Mouse (Mus musculus) mouse trophoblast stem cell (cell line): Measurements from ENCODE around the gene Tprkb.
"Not testable (repeated sequence)": the region's sequence is repeated elsewhere in the genome, so short reads cannot be mapped to it uniquely, and the experiment has no call there.

Experiments used
- in situ Hi-C, 2 experiments: fragments of 300-500 bp; cut with MseI, MboI; formaldehyde crosslinking; loops; 2 replicates in 1 of 2; 3 replicates in 1 of 2; pipeline ENCODE4 v1.15.1; 2025

The Tprkb gene

DNA sequence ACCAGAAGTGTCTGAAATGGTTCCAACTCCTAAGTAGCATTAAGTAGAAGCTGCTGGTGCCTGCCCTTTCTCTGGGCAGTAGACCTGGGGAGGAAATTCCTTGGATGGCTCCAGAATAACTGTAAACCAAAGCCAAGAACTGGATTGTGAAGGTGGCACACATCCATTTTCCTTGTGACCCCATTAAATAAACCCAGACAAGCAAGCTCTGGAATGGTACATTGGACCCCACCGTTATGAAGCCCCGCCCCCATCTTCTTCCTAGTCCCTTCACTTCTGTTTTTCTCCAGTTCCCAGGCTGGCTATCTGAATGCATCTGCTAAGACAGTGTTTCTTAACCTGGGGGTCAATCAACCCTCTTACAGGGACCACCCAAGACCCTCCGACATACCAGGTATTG lies at the start of gene Tprkb:
Tprkb (plus strand) TSS at position 279 of the 400 bp plus-strand sequence.
- in situ Hi-C loops, result loop anchor here in 1 of 2 experiments (25.0 kb wide), 1 partner anchor 274 kb away; no protein-coding TSS in a partner anchor

DNA sequence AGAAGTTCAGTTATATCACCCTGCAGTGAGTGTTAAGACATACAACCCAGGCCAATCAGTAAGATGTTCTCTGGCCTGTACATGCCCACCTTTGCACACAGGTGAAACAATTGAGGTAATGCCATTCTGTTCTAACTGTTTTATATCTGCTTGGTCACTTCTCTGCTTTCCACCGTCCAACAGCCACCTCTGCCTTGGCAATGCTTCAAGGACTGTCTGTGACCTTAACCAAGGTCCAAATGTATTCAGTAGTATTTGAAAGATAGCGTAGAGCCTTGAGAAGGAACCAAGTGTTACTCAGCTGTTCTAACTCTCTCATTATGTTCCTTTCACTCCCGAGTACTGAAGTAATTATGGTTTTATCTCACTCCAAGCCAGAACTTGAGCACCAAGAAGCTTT lies 49.1 kb upstream of the Tprkb start:
- in situ Hi-C loops, result no loop called here

GRCm38 (mm10) chr6:85863136-85863535 lies 48.5 kb upstream of the Tprkb start:
- in situ Hi-C loops, result no loop called here

DNA sequence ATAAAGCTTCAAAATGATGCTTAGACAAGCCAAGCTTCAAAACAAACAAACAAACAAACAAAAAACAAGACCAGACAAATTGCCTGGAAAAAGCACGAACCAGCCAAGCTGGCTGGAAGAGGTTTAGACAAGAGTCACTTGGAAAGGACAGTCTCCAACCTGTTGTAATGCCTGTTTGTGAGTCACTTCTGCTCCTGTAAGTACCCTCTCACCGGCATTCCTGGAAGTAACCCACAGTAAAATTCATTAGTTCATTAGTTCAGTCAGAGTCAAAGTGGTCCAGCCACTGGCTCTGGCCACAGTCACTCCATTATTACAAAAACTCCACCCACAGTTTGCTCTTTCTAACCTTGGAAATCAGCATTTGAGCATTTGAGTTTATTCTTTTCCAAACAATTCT lies 47.8 kb upstream of the Tprkb start:
- in situ Hi-C loops, result no loop called here

DNA sequence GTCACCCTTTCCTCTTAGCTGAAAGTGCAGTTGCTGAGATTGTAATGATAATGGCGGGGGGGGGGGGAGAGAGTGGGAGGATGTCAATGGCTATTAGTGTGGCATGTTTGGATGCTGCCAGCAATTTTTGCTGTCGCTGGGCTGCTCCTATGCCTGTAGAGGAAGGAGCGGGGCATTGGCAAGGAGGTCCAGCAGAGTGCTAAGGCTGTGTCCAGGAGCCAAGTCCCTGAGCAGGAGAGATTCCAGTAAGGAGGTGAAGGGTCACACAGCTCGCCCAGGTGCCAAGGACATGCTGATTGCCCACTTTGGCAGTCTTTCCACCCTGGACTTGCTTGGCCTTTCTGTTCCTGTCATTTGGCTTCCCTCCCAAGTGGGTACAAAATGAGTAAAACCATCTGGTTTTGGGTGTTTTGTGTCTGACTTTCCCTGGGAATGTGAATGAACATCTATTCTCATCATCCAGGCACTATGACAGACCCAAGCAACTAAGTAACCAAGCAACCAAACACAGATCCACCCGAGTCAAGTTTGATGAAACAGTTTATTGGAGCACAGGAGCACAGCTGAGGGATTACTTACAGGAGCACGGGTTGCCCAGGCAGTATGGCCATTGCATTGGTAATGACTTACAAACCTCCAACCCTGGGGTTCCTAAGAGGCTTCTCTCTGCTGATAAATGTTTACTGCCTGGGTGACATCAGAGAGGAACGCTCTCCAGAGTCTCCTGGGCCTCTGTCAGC lies 46.6 kb upstream of the Tprkb start:
- in situ Hi-C loops, result not testable (repeated sequence)

DNA sequence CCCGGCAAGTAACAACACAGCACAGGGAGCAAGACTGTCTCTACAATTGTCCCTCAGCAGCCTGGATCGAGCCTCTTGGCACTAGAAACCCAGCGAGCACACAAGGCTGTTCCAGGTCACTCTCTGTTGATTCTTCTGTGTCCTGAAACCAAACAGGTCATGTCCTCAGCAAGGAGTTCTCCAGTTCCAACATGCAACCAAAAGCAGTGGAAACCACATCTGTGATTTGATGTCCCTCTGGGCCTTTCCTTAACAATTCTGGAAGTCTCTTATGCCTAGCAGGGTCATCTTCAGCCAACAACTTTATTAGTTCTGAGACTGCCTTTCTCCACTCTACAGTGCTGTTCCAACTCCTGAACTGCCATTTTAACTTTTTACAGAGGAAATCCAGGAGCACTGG lies 45.5 kb upstream of the Tprkb start:
- in situ Hi-C loops, result not testable (repeated sequence)

- in situ Hi-C loops, result not testable (repeated sequence)
Observed at GRCm38 (mm10) chr6:85866995-85867394, 44.7 kb upstream of the Tprkb start.

DNA sequence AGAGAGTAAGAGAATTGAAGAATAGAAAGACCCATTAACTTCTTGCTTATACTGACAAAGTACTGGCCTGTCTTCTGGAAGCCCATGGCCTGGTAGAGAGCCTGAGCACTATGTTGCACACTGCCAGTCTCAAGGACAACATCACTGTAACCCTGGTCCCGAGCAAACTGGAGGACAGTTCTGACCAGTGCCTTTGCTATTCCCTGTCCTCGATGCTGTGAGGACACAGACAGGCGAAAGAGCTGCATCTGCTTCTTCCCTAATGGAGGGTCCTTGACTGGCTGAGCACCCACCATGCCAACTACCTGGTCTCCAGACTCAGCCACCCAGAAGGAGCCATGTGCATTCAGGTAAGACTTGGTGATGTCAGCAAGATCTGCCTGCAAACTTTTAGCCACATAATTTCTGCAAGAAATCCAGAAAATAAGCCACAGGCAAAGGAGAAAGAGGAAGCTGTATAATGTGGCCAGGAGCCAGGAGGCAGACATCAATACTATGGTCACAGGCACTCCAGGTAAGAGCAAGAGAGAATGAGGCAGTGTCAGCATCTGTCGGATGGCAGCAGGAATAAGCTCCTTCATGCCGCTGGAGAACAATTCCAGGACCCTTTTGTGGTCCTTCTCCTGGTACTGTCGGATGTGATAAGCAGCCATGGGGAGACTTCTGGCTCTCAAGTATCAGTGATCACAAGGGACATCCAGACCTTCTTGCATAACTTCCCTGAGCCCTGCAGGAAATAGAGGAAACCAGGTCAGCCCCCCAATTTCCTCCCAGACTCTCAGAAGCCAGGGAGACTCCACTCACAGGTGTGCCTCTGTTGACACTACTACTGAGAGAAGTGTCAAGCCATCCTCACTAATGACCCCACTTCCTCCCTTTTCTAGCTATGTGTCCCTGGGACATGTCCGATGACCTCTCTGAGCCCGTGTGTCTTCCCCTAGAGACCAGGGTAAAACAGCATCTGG lies 43.7 kb upstream of the Tprkb start:
- in situ Hi-C loops, result no loop called here

DNA sequence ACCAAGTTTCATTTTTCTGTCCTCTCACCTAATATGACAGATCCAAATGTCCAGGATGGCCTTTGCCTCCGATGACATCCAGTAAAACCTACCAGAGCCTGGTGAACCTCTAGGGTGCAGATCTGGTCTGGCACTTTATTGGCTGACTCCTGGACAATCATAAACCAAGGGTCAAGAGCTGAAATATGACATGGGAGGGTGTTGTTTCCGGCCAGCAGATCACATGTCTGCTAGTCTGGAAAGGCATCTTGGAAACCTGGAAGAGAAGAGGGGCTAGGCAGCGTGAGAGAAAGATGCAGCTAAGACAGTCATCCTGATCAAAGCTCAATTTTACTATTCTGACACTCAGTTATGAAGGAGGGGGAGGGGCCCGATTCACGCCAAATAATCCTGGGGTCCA lies 42.7 kb upstream of the Tprkb start, which contains the start of gene Nat8f2:
Nat8f2 (minus strand) TSS at position 153 of the 400 bp plus-strand sequence.
- in situ Hi-C loops, result not testable (repeated sequence)

- in situ Hi-C loops, result not testable (repeated sequence)
Observed at GRCm38 (mm10) chr6:85883246-85883645, 28.4 kb upstream of the Tprkb start.

- in situ Hi-C loops, result no loop called here
Observed at GRCm38 (mm10) chr6:85884311-85884710, 27.4 kb upstream of the Tprkb start.

- in situ Hi-C loops, result no loop called here
Observed at GRCm38 (mm10) chr6:85888961-85889360, 22.7 kb upstream of the Tprkb start.

GRCm38 (mm10) chr6:85895061-85895648 lies 16.5 kb upstream of the Tprkb start:
- in situ Hi-C loops, result not testable (repeated sequence)

DNA sequence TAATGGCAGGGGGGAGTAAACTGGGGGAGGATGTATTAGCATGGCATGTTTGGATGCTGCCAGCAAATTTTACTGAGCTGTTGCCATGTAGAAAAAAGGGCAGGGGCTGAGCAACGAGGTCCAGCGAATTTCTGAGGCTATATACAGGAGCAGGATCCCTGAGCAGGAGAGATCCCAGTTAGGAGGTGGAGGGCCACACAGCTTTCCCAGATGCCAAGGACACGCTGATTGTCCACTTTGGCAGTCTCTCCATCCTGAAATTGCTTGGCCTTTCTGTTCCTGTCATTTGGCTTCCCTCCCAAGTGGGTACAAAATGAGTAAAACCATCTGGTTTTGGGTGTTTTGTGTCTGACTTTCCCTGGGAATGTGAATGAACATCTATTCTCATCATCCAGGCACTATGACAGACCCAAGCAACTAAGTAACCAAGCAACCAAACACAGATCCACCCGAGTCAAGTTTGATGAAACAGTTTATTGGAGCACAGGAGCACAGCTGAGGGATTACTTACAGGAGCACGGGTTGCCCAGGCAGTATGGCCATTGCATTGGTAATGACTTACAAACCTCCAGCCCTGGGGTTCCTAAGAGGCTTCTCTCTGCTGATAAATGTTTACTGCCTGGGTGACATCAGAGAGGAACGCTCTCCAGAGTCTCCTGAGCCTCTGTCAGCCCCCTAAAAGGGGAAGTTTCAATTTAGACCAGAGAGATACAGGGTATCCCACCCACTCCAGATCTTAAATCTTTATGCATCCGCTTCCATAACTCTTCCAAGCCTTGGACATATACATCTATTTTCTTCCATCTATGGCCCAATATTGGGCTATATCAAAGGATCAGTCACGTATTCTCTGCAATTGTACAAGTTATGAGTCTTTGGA lies 12.8 kb upstream of the Tprkb start:
- in situ Hi-C loops, result not testable (repeated sequence)

DNA sequence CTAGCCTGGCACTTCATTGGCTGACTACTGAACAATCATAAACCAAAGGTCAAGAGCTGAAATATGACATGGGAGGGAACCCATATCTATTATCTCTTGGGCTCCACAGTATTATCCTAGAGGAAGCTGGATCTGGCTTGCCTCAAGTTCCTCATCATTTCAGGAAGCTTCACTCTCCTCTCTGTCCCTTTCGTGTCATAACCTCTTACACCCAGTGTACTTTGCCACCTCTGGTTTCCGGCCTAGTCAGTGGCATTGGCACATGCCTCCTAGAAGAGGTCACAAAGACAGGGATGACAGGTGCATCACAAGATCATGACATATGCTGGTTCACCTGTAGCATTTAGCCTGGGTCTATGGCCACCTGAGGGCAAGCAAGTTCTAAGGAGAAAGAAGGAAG lies 9.4 kb upstream of the Tprkb start:
- in situ Hi-C loops, result loop anchor here in 1 of 2 experiments (10.0 to 25.0 kb wide), 2 partner anchors 68 to 265 kb away; partner anchors contain the start of gene Nat8

DNA sequence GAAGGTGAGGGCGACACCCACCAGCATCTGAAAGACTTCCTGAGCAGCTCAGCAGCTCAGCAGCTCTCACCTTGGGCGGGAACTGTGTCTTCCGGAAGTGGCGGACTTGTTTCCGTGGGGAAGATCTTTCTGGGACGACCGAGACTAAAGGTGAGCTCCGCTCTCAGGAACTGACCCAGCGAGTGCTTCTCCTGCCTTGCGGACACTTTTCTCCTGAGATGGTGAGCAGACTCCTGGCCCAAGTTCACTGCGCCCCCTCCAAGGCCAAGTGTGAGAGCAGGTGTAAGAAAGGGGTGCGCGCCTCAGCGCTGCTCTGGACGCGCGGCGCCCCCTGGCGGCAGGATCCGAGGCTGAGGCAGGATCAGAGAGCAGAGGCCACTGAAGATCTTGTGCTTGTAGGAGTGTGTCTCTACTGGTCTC lies 7.0 kb upstream of the Tprkb start, which contains the start of gene Nat8f4:
Nat8f4 (minus strand) TSS at position 243 of the 420 bp plus-strand sequence.
- in situ Hi-C loops, result loop anchor here in 1 of 2 experiments (10.0 to 25.0 kb wide), 2 partner anchors 70 to 267 kb away; partner anchors contain the start of gene Nat8

- in situ Hi-C loops, result loop anchor here in 1 of 2 experiments (10.0 to 25.0 kb wide), 2 partner anchors 72 to 270 kb away; partner anchors contain the start of gene Nat8
Observed at GRCm38 (mm10) chr6:85906911-85907351, 4.7 kb upstream of the Tprkb start.

DNA sequence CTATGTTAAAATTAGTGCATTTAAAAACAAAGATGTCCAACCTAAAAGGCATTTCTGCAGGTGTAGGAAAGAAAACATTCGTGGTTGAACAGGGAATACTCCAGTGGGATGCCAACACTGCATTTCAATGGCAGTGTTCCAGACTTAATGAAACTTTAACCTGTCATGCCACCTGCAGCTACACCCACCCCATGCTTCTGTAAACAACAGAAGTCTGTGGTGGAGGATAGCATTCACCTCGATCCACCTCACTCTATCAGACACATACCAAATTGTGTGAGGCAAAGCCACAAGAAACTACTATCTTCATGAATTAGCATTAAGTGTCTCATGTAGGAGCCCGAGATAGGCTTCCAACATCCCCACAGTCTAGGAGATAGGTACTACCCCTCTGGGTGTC lies 3.3 kb upstream of the Tprkb start:
- in situ Hi-C loops, result loop anchor here in 1 of 2 experiments (10.0 to 25.0 kb wide), 2 partner anchors 74 to 271 kb away; partner anchors contain the start of gene Nat8

GRCm38 (mm10) chr6:85909704-85910103 lies 2.0 kb upstream of the Tprkb start:
- in situ Hi-C loops, result loop anchor here in 1 of 2 experiments (10.0 to 25.0 kb wide), 2 partner anchors 75 to 272 kb away; partner anchors contain the start of gene Nat8

- in situ Hi-C loops, result loop anchor here in 1 of 2 experiments (25.0 kb wide), 1 partner anchor 278 kb away; no protein-coding TSS in a partner anchor
Observed at GRCm38 (mm10) chr6:85915141-85915538, 3.5 kb downstream of the Tprkb start.
